Mouse (Mus musculus): ENCODE measurements around the gene Acox1.

Gene Acox1

DNA sequence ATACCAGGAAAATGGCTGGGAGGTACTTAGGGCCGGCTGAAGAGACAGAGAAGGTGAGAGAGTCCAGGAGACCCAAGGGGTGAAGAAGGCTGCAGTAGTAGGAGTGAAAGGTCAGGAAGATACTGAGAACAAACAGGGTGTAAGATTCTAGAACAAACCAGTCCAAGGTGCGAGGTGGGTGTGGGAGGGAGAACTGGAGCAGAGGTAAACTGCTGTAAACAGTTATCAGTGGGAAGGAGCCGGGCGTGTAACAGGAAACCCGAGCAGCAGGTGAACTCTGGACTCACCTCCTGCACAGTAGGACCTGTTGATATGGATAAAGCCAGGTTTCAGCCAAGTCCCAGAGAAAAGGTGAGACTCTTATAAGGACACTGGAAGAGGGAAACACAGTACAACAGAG, 11.9 kb upstream of the Acox1 start:
- DNase-seq (ENCODE audit: low spot score) = no peak

DNA sequence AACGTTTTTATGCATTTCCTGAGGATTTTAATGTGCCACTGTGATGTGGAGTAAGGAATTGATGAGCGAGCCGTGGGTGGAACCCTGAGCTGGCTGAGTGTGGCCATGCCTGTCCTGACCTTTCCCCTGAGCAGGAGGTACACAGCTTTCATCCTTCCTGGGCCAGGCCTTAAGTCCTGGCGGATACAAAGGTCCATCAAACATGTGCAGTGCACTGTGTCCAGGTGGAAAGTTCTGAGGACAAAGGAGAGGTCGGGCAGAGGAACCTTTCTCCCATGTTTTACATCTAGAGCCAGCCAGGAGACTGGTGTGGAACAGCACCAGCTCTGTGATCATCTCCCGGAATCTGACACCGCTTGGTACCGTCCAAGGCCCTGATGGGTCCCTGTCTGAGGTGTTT, 10.4 kb upstream of the Acox1 start:
- no peak for DNase-seq (ENCODE audit: low spot score)

DNA sequence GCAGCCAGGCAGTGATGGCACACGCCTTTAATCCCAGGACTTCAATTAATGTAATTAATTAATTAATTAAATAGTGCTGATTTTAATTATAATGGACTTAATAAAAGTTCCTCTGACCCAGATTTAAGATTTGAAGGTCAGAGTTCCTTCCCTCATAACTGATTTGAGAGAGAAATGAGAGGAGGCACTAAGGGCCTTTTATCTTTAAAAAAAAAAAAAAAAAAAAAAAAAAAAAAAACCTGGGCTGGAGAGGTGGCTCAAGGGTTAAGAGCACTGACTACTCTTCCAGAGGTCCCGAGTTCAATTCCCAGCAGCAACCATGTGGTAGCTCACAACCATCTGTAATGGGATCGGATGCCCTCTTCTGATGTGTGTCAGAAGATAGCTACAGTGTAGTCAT, 9.8 kb upstream of the Acox1 start:
- no peak for DNase-seq (ENCODE audit: low spot score)

DNA sequence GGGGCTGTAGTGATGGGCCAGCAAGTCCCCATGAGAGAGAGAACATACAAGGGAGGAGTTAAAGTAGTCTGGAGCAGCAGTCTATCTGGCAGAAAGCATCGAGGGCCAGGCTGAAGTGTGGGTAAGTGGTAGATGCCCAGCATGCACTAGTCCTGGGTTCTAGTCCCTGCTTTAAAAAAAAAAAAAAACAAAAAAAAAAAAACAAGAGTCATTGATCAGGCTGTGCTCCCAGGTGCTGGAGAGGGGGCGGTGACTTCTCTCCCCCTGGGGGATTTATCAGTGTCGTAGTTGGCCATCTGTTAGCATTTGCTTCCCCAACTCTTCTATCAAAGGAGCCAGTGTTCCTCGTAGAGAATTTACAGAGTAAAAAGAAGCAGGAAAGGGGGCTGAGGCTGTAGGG, 7.8 kb upstream of the Acox1 start:
- DNase-seq (ENCODE audit: low spot score) = no peak

DNA sequence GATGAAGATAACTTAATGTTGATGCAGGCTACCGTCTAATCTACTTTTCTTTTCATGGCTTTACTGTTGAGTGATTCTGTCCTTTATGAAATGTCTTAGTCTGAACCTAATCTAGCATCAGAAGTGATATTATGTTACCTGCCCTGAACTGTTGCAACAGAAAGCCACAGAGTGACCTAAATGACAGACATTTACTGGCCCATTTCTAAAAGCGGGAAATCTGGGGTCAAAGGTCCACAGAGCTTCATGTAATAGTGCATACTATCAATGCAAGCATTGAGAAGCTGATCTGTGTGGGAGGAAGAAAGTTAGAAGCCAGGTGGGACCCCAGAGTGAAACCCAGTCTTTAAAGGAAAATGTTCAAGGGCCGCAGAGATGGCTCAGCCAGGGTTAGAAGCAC, 4.3 kb upstream of the Acox1 start:
- no peak for DNase-seq (ENCODE audit: low spot score)

DNA sequence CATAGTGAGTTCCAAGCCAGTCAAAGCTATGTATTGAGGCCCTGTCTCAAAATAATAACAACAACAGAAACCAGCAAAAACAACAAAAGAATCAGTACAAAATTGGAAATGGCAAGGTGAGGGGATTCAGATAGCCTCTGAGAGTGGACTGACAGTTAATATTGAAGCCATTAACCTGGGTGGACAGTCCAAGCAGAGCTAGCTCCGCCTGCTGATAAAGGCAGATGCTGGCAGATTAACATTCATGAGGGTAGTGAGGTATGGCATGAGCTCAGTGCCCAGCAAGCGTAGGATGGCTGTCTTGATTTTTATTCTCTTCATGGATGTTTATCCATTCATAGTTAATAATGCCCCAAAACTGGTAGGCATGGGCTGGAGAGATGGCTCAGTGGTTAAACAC, 2.3 kb upstream of the Acox1 start:
- DNase-seq (ENCODE audit: low spot score) = no peak

DNA sequence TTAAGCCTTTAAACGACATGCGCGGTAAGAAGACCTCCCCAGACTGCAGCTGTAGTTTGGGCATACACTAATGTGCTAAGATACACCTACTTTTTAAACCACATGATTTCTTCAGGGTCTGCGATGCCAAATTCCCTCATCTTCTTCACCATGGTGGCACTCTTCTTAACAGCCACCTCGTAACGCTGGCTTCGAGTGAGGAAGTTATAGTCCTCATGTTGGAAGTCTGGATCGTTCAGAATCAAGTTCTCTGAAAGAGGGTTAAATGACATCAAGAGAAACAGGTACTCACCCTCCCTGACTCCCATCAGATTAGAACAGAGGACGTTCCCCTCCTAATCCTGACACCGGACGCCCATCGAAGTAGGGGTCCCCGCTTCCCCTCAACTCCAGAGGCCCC, 713 bp downstream of the Acox1 start:
- DNase-seq (ENCODE audit: low spot score) = no peak

DNA sequence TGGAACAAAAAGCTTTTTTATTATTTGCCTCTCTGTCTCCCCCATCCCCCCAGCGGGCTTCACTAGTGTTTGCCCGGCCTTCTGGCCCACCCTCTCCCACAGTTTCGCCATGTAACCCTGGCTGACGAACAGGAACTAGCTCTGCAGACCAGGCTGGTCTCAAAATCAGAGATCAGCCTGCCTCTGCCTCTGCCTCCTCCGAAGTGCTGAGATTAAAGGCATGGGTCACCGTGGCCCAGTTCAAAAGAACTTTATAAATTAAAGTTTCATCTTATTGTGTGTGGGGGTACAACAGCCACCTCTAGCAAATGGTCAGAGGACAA, 1.3 kb downstream of the Acox1 start:
- DNase-seq (ENCODE audit: low spot score) = no peak

DNA sequence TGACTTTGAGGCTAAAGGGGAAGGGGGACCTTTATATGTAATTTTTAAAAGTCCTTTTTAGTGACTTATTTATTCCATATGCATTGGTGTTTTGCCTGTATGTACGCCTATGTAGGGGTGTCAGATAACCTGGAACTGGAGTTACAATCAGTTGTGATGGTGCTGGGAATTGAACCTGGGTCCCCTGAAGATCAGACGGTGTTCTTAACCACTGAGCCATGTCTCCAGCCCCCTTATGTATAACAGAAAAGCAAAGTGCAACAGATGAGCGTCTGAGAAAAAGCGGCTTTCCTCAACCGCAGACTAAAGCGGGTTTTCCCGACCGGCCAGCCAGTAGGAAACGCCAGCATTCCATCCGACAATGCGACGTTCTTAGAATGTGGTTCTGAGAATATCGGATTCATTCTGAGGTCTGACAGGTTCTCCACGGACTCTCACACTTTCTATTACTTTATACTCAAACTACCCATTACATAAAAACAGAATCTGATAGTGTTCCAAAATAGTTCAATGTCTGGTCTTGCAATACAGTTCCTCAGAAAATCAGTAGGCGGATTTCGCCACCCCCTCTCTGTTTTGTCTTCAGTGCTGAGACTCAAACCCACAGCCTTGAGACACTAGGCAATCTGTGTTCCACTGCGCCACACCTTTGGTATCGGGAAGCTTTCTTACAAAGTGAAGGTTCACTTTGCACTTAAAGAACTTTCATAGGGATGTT, 1.8 kb downstream of the Acox1 start:
- no peak for DNase-seq (ENCODE audit: low spot score)

DNA sequence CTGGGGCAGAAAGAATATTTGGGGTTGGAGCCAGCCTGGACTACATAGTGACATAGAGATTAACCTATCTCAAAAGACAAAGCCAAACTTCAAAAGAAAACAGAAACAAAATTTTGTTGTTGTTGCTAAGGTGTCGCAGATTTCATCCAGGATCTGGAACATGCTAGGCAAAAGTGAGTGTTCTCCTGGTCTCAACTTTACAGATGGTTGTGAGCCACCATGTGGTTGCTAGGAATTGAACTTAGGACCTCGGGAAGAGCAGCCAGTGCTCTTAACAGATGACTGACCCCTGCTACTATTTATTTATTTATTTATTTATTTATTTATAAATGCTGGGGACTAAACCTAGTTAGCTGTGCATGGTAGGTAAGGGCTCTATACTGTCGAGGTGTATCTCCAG, 2.5 kb downstream of the Acox1 start:
- no peak for DNase-seq (ENCODE audit: low spot score)

DNA sequence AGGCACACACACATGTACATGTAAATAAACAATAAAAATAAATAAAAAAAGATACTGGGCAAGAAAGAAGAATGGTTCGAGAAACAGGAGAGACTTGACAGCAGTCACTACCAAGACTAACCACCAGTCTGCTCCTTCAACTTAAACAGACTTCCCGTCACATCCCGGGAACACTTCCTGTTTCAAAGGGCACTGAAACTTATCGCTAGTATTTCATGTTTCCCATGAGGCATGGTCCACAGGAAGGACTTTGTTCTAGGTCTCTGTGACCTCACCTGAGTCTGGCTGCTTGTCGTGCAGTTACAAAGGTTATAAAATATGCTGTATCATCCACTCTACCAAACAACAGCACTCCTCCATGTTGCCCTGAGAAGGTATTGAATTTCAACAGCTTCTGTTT, 3.6 kb downstream of the Acox1 start:
- no peak for DNase-seq (ENCODE audit: low spot score)

DNA sequence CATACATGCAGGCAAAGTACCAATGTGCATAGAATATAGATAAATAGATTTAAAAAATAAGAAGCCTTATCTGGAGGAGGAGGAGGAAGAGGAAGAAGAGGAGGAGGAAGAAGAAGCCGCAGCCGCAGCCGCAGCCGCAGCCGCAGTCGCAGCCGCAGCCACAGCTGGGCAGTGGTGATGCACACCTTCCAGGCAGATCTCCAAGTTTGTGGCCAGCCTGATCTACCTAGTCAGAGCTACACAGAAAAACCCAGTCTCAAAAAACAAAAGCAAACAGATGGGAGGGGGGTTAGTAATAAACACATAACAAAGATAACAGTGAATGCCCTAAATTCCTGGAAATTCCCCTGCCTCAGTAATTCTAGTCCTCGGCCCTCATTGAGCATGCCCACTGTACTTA, 4.2 kb downstream of the Acox1 start:
- DNase-seq (ENCODE audit: low spot score) = no peak

DNA sequence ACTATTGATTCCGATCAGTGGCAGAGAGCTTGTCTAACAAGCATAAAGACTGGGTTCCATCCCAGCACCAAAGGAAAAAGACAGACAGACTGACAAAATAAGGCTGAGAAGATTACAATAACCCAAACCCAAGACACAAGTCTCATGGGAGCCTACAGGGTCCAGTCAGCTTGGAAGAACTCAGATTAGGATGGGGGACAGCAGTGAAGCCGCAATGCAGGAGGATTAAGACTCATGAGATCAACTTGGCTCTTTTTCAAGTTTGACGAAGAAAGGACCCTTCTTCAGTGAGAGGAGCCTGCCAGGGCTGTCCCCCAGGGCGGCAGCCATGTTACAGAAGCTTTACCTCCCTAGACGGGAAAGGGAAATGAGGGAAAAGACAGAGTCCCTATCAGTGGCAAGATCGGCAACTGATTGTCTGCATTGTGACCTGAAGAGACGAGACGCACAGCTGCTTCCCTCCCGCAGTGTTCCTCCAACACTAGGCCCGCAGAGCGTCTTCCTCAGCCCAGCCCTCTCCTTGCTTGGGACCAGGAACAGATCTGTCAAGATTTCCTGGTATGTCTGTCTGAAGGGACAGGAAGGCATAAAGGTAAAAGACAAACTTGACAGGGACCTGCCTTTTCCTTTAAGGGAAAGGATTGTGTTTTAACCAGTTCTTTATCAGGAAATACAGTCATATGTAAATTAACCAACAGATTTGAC, 11.5 kb downstream of the Acox1 start:
- DNase-seq (ENCODE audit: low spot score) = no peak

DNA sequence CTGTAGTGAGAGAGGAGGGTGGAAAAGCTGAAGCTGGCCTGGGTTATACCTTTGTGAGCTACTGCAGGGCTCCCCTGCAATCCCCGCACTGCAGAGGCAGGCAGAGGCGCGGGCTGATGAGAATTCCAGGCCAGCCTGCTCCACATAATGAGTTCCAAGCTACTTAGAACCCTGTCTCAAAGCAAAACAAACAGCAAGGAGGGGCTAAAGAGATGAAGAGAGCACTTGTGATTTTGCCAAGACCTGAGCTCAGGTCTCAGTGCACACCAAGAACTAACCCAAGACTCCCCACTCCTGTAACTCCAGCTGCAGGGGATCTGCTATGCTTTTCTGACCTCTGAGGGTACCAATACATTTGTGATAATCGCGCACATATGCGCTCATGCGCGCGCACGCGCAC, 12.5 kb downstream of the Acox1 start:
- no peak for DNase-seq (ENCODE audit: low spot score)

DNA sequence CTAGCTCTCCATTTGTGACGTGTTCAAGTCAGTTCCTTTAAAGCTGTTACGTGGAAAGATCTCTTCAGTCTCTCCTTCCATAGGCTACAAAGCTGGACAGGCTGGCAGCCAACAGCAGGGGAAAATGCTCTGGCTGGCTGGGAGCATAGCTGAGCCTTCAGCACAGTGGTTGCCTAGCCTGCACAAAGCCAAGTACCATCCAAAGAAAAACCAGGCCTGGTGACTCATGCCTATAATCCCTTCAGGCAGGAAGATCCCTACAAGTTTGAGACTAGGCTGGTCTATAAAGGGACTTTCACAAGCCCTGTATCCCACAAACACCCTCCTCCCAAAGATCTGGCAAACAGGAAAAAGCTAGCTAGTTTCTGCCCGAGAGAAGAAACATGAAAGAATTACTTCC, 13.0 kb downstream of the Acox1 start:
- DNase-seq (ENCODE audit: low spot score) = no peak

DNA sequence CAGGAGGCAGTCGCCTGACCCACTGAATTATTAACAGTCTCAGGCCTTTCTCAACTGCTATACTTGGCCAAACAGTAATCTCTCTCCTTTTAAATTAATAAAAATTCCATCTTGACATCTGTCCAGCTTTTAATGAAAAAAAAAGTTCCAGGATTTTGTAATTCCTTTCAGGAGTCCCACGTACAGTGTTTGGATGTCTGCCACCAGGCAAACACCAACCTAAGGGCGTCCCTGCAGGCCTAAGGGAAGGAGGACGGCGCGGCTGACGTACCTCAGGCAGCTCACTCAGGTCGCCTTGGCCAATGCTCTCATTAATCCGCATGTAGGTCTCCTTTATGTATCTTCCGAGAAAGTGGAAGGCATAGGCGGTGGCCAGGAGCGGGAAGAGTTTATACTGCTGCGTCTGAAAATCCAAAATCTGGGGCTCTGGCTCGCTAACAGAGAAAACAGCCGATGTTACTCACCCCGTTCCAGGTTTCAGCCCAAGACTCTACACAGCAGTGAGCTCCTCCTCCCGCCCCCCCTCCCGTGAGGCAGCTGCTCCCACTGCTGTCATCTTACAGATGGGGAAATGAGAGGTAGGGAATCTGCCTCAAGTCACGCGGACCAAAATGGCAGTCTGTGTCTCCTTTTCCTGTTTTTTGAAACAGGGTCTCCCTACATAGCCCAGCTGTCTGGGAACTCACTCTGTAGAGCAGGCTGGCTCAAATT, 20.3 kb downstream of the Acox1 start:
- DNase-seq (ENCODE audit: low spot score) = no peak

DNA sequence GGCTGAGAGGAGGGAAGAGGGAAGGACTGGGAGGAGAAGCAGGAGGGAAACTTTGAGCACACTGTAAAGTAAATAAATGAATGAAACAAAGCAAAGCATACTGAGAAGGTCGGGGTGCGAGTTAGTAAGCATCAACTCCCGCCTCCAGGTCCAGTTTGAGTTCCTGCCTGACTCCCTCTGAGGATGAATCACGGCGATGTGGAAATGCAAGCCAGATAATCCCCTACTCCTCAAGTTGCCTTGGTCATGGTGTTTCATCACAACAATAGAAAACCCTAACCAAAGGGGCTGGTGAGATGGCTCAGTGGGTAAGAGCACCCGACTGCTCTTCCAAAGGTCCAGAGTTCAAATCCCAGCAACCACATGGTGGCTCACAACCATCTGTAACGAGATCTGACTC, 22.8 kb downstream of the Acox1 start:
- DNase-seq (ENCODE audit: low spot score) = no peak

DNA sequence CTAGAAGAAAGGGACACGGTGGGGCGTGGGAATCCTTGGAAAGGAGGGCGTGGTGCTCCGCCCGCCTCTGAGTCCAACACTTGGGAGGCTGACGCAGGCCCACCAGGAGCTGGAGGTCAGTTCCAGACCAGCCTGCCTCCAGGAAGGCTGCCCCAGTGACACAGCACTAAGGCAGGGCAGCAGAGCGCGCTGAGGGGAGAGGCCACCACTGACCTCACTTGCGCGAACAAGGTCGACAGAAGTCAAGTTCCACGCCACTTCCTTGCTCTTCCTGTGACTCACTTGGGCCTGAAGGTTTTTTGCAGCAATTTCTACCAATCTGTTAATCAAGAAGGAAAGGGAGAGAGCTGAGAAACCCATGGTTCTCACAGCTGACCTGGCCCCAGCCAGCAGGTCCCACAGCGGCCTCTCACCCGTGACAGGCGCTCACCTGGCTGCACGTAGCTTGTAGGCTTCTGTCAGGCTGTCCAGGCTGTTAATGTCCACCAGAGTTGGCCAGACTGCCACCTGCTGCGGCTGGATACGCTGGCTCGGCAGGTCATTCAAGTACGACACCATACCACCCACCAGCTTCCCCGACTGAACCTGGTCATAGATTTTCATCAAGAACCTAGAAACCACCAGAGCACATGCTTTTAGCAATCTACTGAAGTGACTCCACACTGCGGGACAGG, 23.9 kb downstream of the Acox1 start:
- no peak for DNase-seq (ENCODE audit: low spot score)

DNA sequence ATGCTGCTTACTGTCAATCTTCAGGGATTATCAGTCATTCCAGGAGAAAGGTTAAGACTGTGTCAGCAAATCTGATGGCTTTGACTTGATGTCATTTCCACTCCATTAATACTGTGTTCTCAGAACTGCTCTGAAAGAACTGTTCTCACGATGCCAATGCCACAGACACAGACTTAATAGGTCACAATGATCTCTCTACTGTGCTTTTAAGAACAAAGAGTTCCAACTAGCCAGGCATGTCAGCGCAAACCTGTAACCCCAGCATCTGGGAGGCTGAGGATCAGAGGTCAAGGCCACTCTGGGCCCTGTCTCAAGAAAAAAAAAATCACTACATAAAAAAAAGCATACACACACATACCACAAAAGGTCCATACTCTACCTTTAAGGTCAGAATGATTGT, 26.9 kb downstream of the Acox1 start:
- DNase-seq (ENCODE audit: low spot score) = no peak

DNA sequence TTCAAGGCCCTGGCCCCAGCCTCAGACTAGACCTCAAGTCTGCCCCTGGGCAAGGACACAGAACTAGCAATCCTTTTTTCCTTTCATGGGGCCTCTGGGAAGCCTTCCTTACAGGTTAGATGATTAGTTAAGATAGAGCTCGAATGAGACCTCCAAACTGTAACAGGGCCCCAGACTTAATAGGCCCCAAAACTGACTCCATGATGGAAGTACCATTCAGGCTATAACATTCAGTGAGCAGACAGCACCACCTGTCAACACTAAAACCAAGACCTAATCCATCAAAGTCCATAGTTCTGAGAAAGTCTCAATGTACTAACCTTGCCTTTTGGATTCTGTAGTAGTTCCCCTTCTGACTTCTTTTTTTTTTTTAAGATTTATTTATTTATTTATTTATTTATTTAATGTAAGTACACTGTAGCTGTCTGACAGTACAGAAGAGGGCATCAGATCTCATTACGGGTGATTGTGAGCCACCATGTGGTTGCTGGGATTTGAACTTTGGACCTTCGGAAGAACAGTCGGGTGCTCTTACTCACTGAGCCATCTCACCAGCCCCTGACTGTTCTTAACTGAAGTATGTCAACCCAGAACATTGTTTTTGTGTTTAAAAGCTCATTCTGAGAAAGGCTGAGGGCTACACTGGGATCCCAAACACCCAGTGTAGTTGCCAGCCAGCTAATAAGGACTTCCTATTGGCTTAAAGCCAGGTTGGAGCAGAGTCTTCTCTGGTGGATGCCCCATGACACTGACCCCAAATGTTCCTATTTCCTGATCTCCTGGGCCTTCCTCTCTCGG, 28.6 kb downstream of the Acox1 start:
- DNase-seq (ENCODE audit: low spot score) = no peak

DNA sequence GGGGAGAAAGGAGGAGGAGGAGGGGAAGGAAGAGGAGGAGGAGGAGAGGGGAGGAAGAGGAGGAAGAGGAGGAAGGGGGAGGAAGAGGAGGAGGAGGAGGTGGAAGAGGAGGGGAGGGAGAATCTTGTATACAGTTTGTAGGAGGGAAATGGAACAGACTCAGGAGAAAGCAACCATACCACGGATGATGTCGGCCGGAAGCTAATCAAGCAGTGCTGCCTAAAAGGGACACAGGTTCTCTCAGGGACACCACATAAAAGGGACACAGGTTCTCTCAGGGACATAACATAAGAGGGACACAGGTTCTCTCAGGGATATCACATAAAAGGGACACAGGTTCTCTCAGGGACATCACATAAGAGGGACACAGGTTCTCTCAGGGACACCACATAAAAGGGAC, 29.6 kb downstream of the Acox1 start:
- no peak for DNase-seq (ENCODE audit: low spot score)

DNA sequence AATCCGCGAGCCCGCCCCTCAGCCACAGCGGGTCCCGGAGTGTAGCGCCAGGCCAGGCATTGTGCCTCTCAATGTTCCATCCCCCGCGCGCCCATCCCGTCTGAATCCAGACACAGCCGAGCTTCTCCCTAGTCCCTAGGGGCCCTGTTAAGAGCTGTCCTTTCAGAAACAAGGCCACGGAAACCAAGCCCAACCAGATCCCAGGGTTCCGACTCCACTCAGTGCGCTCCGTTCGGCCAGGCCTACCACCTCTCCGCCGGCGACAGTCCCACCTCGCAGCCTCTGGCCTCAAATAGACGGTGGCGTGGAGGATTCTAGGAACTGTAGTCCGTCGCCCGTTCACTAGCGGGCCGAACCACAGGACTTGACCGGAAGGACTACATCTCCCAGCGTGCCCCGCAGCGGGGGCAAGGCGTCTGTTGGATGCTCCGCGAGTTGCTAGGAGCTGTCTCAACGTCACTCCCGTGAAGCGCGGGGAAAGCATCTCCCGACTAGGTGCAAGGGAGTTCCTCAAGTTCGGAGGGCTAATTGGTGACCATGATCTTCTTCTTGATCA, 30.9 kb downstream of the Acox1 start, which contains the start of gene Fbf1:
Gene Fbf1 (minus strand): TSS at position 283 of the 556 bp plus-strand sequence.
- peak; percentile 76 for DNase-seq (ENCODE audit: low spot score)
